Mouse (Mus musculus) bone marrow, adult 2 months (tissue): Measurements from ENCODE around the gene Il2rb.

Source experiments
- CTCF ChIP-seq: fragments of 200-500 bp; IDR thresholded peaks from 2 replicates; pipeline ENCODE4 v1.5.1; 2011; ENCODE audit warnings: low read length, control low read depth; ENCODE audit not compliant: control insufficient read depth, insufficient read depth
- POLR2A ChIP-seq: fragments of 200-500 bp; IDR thresholded peaks from 2 replicates; pipeline ENCODE4 v1.6.1; 2011; ENCODE audit warnings: low read depth, mild to moderate bottlenecking, control low read depth, low read length, borderline replicate concordance; ENCODE audit not compliant: control insufficient read depth

DNA sequence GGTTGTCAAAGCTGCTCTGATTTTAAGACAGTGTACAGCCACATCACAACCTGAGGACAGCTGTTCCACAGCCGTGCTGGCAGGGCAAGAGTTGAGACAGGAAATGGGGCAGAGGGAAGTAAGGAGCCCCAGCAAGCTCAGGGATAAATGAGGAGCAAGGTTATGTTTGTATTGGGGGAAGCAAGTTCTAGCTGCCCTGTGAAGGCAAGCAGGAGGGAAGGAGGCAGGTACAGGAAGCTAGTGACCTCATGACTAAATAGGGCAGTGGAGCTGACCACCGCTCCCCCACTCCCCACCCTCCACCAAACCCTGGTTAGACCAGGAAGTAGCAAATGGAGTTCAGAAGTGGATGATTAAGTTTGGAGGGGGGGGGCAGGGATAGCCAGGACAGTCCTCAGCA lies 14.1 kb downstream of the Il2rb start:
- TF ChIP-seq CTCF (no peak), POLR2A (no peak)
